Mouse (Mus musculus) stomach, postnatal 0 days (tissue): ENCODE data around the gene Ano8.

Experiments used
- CTCF ChIP-seq: IDR thresholded peaks from 2 replicates; pipeline ENCODE4 v1.5.1; 2016; ENCODE audit warnings: antibody characterized with exemption, low read depth, mild to moderate bottlenecking, moderate library complexity
- EP300 ChIP-seq: optimal IDR thresholded peaks from 2 replicates; pipeline ENCODE3; 2016; ENCODE audit warnings: antibody characterized with exemption

- TF ChIP-seq CTCF (no peak), EP300 (no peak)
Observed at GRCm38 (mm10) chr8:71456906-71457305, 28.9 kb downstream of the Ano8 start.
